Mouse (Mus musculus) embryonic fibroblast, embryonic 13.5 days (primary cell): ENCODE measurements at regions not wholly inside any gene's neighbourhood (a gene's known extent, or its start where the extent isn't known, plus 50 kb on each side); places are given as distances from the start of the nearest gene placed in this dataset.

Experiments used
- CTCF ChIP-seq: IDR thresholded peaks from 2 replicates; pipeline ENCODE4 v1.5.1; 2011; ENCODE audit warnings: mild to moderate bottlenecking, control low read depth, low read length, moderate library complexity, borderline replicate concordance; ENCODE audit not compliant: insufficient read depth
- POLR2A ChIP-seq: IDR thresholded peaks from 2 replicates; pipeline ENCODE4 v1.6.1; 2011; ENCODE audit warnings: low read depth, mild to moderate bottlenecking, control low read depth, low read length, moderate library complexity

- no peak for TF ChIP-seq CTCF
- TF ChIP-seq POLR2A, result no peak
Measured at GRCm38 (mm10) chr1:73715571-73715970, 408.7 kb downstream of the Tns1 start.
